Mouse (Mus musculus) kidney, postnatal 0 days (tissue): Measurements from ENCODE around the gene Tuba4a. TPM values are rescaled to one million over a fixed set of nuclear protein-coding genes. Genes with fewer than 3 reads are reported as not detected.

Experiments used
- ATAC-seq: fragments of 200-750 bp; cut with Nextera tagmentation; replicated peaks from 2 replicates; pipeline ENCODE4 v1.8.0; 2017; ENCODE audit warnings: low read depth, moderate number of reproducible peaks, moderate TSS enrichment, moderate library complexity; ENCODE audit not compliant: low FRiP score
- DNase-seq: peaks from one replicate; pipeline ENCODE4 v3.0.0-alpha.2; 2016; ENCODE audit warnings: low spot score
- H3K27ac ChIP-seq: fragments of 300-500 bp; sonication (generic); 2 replicates; pipeline ENCODE4 v1.5.1; 2014; ENCODE audit warnings: mild to moderate bottlenecking
- H3K27me3 ChIP-seq: fragments of 300-500 bp; sonication (generic); 2 replicates; pipeline ENCODE4 v1.6.1; 2014; ENCODE audit warnings: low read length, mixed read lengths; ENCODE audit not compliant: insufficient read depth
- H3K36me3 ChIP-seq: fragments of 300-500 bp; sonication (generic); 2 replicates; pipeline ENCODE4 v1.6.1; 2014; ENCODE audit warnings: low read length, mixed read lengths; ENCODE audit not compliant: insufficient read depth
- H3K4me1 ChIP-seq: fragments of 300-500 bp; sonication (generic); replicated peaks from 2 replicates; pipeline ENCODE4 v1.6.1; 2014; ENCODE audit warnings: antibody characterized with exemption, low read length, mixed read lengths; ENCODE audit not compliant: insufficient read depth
- H3K4me2 ChIP-seq: fragments of 300-500 bp; sonication (generic); 2 replicates; pipeline ENCODE4 v1.6.1; 2014; ENCODE audit warnings: mild to moderate bottlenecking, low read length, moderate library complexity, mixed read lengths
- H3K4me3 ChIP-seq: fragments of 300-500 bp; sonication (generic); replicated peaks from 2 replicates; pipeline ENCODE4 v1.5.1; 2014; ENCODE audit warnings: low read depth, low read length
- H3K9ac ChIP-seq: fragments of 300-500 bp; sonication (generic); 2 replicates; pipeline ENCODE4 v1.6.1; 2014; ENCODE audit warnings: low read depth, low read length
- H3K9me3 ChIP-seq: fragments of 300-500 bp; sonication (generic); replicated peaks from 2 replicates; pipeline ENCODE4 v1.6.1; 2016; ENCODE audit warnings: low read length, inconsistent platforms, mixed read lengths
- CTCF ChIP-seq: IDR thresholded peaks from 2 replicates; pipeline ENCODE4 v1.5.1; 2016; ENCODE audit warnings: antibody characterized with exemption, low read depth, mild to moderate bottlenecking, moderate library complexity
- WGBS: fragments of 180-500 bp; shearing (Covaris S2); extraction: QIAGEN DNeasy Blood & Tissue Kit; methylation state at CpG from one replicate; pipeline ENCODE4 v1.1.7; 2014; 5-methylcytosine and 5-hydroxymethylcytosine counted together
- polyA plus RNA-seq: library from polyadenylated mRNA; unstranded; fragments of >200 nt; fragmentation: Nextera tagmentation; extraction: Ambion mirVana; gene quantifications from 2 replicates; pipeline ENCODE4 v1.2.1, GENCODE M21; 2015

The Tuba4a gene
- polyA plus RNA-seq, 1 experiment from 2014 or later = 171 TPM

DNA sequence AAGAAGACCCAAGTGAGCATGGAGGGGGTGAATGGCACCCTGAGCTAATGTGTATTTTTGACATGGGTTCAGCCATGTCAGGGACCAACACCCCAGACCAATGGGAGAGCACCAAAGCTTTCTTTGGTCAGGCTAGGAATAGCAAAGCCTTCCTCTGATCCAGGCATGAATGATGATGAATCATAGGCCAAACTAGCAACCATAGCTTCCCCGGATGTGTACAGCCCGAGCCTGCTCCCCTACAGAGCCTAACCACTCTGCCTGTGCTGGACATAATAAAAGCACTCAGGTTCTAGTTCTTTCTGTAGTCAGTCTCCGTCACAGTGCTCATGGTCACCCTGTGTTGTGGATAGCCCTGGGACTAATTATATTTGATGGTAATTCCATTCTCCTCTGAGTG, 1.9 kb upstream of the Tuba4a start:
- Histone ChIP-seq H3K9ac (no peak overlapping the region), H3K4me1 (peaks cover 10% of the 10 kb centered on the region; the same call in 1 of the 2 replicates), H3K4me3 (no peak overlapping the region), H3K27ac (no peak overlapping the region), H3K27me3 (peaks cover 10% of the 10 kb centered on the region; the same call in 1 of the 2 replicates), H3K9me3 (no peaks in the 10 kb centered on the region), H3K4me2 (no peak overlapping the region), H3K36me3 (no peaks in the 10 kb centered on the region)
- no peak for TF ChIP-seq CTCF
- WGBS = 65% methylated on average over 3 of the region's 3 CpGs
- no peak for ATAC-seq
- no peak for DNase-seq

DNA sequence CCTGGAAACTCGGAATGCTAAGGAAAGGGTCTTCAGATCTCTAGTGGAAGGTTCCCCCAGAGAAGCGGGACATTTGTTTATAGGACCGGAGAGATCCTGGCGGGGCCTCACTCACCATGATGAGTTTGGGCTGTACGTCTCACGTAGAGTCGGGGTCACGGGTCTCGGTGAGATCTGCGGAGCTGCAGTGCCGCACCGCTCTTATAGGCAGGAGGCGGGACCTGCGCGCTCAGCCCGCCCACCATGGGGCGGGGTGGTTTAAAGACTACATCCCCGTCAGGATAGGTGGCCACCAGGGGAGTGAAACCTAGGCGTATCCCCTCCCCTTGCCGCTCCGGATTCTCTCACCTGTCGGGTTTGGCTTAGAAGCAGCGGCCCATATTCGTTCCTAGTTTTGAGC, 587 bp downstream of the Tuba4a start:
- H3K4me2 ChIP-seq = peak overlapping the region; percentile 97
- peaks cover 10% of the 10 kb centered on the region; the same call in 1 of the 2 replicates for H3K4me1 ChIP-seq
- peaks cover 10% of the 10 kb centered on the region; the same call in 1 of the 2 replicates for H3K27me3 ChIP-seq
- H3K36me3 ChIP-seq = peaks cover 11% of the 10 kb centered on the region; the same call in 1 of the 2 replicates
- WGBS = under 1% methylated on average over 24 of the region's 24 CpGs
- peak overlapping the region; percentile 56 for H3K4me3 ChIP-seq
- ATAC-seq (peak; percentile 88), DNase-seq (peak; percentile 77)
- H3K9me3 ChIP-seq = no peaks in the 10 kb centered on the region
- peak overlapping the region; percentile 64 for H3K9ac ChIP-seq
- TF ChIP-seq CTCF = peak; percentile 31
- peak overlapping the region; percentile 80; the same call in 1 of the 2 replicates for H3K27ac ChIP-seq

DNA sequence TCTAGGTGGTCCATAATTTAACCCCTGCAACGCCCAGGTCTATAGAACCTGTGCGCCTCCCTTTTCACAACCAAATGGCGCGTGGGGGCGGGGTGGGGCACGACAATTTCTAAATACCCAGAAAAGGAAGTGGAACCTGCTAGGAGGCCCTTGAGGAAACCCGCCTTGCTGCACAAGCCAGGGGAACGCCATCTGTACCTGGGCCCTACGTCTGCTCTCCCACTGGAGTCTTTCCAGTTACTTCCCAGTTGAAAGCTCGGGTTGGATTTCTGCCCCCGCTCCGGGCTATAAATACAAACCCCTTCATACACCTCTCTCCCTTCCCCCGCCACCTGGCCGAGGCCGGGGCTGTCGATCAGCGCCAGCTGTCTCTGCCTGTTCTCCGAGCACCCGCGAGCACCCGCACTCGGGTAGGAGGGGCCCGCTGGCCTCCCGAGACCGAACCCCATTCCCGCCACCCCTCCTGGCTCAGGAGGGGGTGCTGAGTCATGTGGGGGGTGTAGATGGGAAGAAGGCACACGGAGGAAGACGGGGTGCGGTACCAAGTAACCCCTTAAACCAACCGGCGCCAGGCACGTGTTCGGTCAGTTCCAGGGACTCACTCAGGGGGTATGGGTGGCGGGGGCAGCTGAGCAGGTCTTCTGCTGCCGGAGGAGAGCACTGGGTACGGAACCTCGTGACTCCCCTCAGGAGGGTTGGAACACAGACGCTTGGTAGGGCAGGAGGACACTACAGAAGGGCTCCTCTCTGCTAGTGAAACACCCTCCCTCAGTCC, 1.3 kb downstream of the Tuba4a start:
- Histone ChIP-seq H3K9ac (peak overlapping the region; percentile 64), H3K4me1 (peaks cover 10% of the 10 kb centered on the region; the same call in 1 of the 2 replicates), H3K27ac (peak overlapping the region; percentile 80), H3K4me2 (peak overlapping the region; percentile 97), H3K9me3 (no peaks in the 10 kb centered on the region), H3K27me3 (peaks cover 10% of the 10 kb centered on the region; the same call in 1 of the 2 replicates), H3K4me3 (peak overlapping the region; percentile 56), H3K36me3 (peaks cover 18% of the 10 kb centered on the region; the same call in 1 of the 2 replicates)
- TF ChIP-seq CTCF = no peak
- ATAC-seq (no peak; the same call in 1 of the 2 replicates), DNase-seq (no peak)
- 1% methylated on average over 38 of the region's 38 CpGs for WGBS

GRCm38 (mm10) chr1:75217893-75218226, 1.8 kb downstream of the Tuba4a start:
- H3K9me3 ChIP-seq = no peaks in the 10 kb centered on the region
- peaks cover 13% of the 10 kb centered on the region; the same call in 1 of the 2 replicates for H3K4me1 ChIP-seq
- TF ChIP-seq CTCF = no peak
- peak overlapping the region; percentile 64 for H3K9ac ChIP-seq
- peak overlapping the region; percentile 80; the same call in 1 of the 2 replicates for H3K27ac ChIP-seq
- peak overlapping the region; percentile 97 for H3K4me2 ChIP-seq
- WGBS = 2% methylated on average over 6 of the region's 6 CpGs
- DNase-seq = no peak
- H3K4me3 ChIP-seq = peak overlapping the region; percentile 56
- H3K36me3 ChIP-seq = peaks cover 23% of the 10 kb centered on the region
- H3K27me3 ChIP-seq = peaks cover 10% of the 10 kb centered on the region; the same call in 1 of the 2 replicates
- ATAC-seq = no peak

- DNase-seq (no peak), ATAC-seq (no peak)
- H3K9ac ChIP-seq = 0 out of 2 replicates have a peak overlapping the region, but pooled peaks have one; percentile 32
- no peak overlapping the region for H3K27ac ChIP-seq
- H3K9me3 ChIP-seq = no peaks in the 10 kb centered on the region
- H3K27me3 ChIP-seq = peaks cover 10% of the 10 kb centered on the region; the same call in 1 of the 2 replicates
- TF ChIP-seq CTCF = no peak
- WGBS = 69% methylated on average over 13 of the region's 13 CpGs
- peaks cover 25% of the 10 kb centered on the region for H3K36me3 ChIP-seq
- H3K4me3 ChIP-seq = peak overlapping the region; percentile 56; the same call in 1 of the 2 replicates
- peaks cover 13% of the 10 kb centered on the region; the same call in 1 of the 2 replicates for H3K4me1 ChIP-seq
- H3K4me2 ChIP-seq = peak overlapping the region; percentile 97
Observed at GRCm38 (mm10) chr1:75216797-75217585, 2.7 kb downstream of the Tuba4a start.

GRCm38 (mm10) chr1:75215785-75216184, 3.9 kb downstream of the Tuba4a start:
- peaks cover 28% of the 10 kb centered on the region for H3K36me3 ChIP-seq
- peaks cover 18% of the 10 kb centered on the region for H3K4me1 ChIP-seq
- H3K9ac ChIP-seq = no peak overlapping the region
- 85% methylated on average over 9 of the region's 9 CpGs for WGBS
- DNase-seq (no peak), ATAC-seq (no peak)
- TF ChIP-seq CTCF = no peak
- H3K27ac ChIP-seq = peak overlapping the region; percentile 85
- H3K27me3 ChIP-seq = peaks cover 10% of the 10 kb centered on the region; the same call in 1 of the 2 replicates
- no peak overlapping the region for H3K4me3 ChIP-seq
- H3K4me2 ChIP-seq = peak overlapping the region; percentile 18
- no peaks in the 10 kb centered on the region for H3K9me3 ChIP-seq
